Mouse (Mus musculus): Measurements from ENCODE around the gene Ccpg1os. TPM values are rescaled to one million over a fixed set of nuclear protein-coding genes. Genes with fewer than 3 reads are reported as not detected.

Gene Ccpg1os
- polyA plus RNA-seq, 1 experiment from 2014 or later = 28.2 TPM

DNA sequence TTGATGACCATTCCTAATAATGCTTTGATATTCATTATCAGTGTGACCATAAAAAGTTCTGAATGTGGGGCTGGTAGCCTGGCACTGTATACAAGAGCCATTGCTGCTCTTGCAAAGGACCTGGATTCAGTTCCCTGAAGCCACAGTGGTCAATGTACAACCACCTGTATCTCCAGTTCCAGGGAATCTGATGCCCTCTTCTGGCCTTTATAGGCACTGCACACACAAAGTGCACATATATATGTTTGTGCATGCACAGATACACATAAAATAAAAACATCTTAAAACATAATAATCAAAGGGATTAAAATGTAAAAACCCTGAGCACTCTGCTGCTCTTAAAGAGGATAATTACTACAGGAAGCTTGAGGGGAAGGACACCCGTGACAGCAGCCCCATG is 38.2 kb downstream of the Ccpg1os start:
- no peak for DNase-seq (ENCODE audit: low spot score)
- 100% methylated on average over 1 of the region's 1 CpGs for WGBS
- no peak overlapping the region for H3K27ac ChIP-seq (ENCODE audit: low read depth, low read length)
- H3K4me3 ChIP-seq (ENCODE audit: low read depth, low read length) = no peak overlapping the region
- H3K9me3 ChIP-seq (replicated peaks; ENCODE audit: control insufficient read depth, low read length) = peaks cover 5% of the 10 kb centered on the region; the same call in 1 of the 2 replicates
- ATAC-seq = no peak
- H3K4me2 ChIP-seq (ENCODE audit: low read length) = no peak overlapping the region
- H3K4me1 ChIP-seq (ENCODE audit: control insufficient read depth, insufficient read depth, low read length) = no peaks in the 10 kb centered on the region
- no peaks in the 10 kb centered on the region for H3K27me3 ChIP-seq (replicated peaks; ENCODE audit: control insufficient read depth, insufficient read depth, low read length)
- peaks cover 24% of the 10 kb centered on the region for H3K36me3 ChIP-seq (ENCODE audit: control insufficient read depth, insufficient read depth, low read length)
- no peak overlapping the region for H3K9ac ChIP-seq (ENCODE audit: low read length)

- Histone ChIP-seq H3K9me3 (replicated peaks; ENCODE audit: control insufficient read depth, low read length) (peaks cover 5% of the 10 kb centered on the region; the same call in 1 of the 2 replicates), H3K27ac (ENCODE audit: low read depth, low read length) (no peak overlapping the region), H3K4me2 (ENCODE audit: low read length) (no peak overlapping the region), H3K4me3 (ENCODE audit: low read depth, low read length) (no peak overlapping the region), H3K36me3 (ENCODE audit: control insufficient read depth, insufficient read depth, low read length) (peaks cover 24% of the 10 kb centered on the region), H3K4me1 (ENCODE audit: control insufficient read depth, insufficient read depth, low read length) (no peaks in the 10 kb centered on the region), H3K9ac (ENCODE audit: low read length) (no peak overlapping the region), H3K27me3 (replicated peaks; ENCODE audit: control insufficient read depth, insufficient read depth, low read length) (no peaks in the 10 kb centered on the region)
- WGBS = 92% methylated on average over 13 of the region's 13 CpGs
- no peak for DNase-seq (ENCODE audit: low spot score)
- no peak for ATAC-seq
Observed at GRCm38 (mm10) chr9:72944286-72944685, 40.9 kb downstream of the Ccpg1os start.

- Histone ChIP-seq H3K9me3 (replicated peaks; ENCODE audit: control insufficient read depth, low read length) (peaks cover 5% of the 10 kb centered on the region; the same call in 1 of the 2 replicates), H3K4me3 (ENCODE audit: low read depth, low read length) (no peak overlapping the region), H3K27ac (ENCODE audit: low read depth, low read length) (no peak overlapping the region), H3K9ac (ENCODE audit: low read length) (no peak overlapping the region), H3K4me2 (ENCODE audit: low read length) (no peak overlapping the region), H3K36me3 (ENCODE audit: control insufficient read depth, insufficient read depth, low read length) (peaks cover 24% of the 10 kb centered on the region), H3K27me3 (replicated peaks; ENCODE audit: control insufficient read depth, insufficient read depth, low read length) (no peaks in the 10 kb centered on the region), H3K4me1 (ENCODE audit: control insufficient read depth, insufficient read depth, low read length) (no peaks in the 10 kb centered on the region)
- no peak for DNase-seq (ENCODE audit: low spot score)
- ATAC-seq = no peak
- WGBS = 60% methylated on average over 3 of the region's 3 CpGs
Observed at GRCm38 (mm10) chr9:72943424-72943823, 41.8 kb downstream of the Ccpg1os start.

DNA sequence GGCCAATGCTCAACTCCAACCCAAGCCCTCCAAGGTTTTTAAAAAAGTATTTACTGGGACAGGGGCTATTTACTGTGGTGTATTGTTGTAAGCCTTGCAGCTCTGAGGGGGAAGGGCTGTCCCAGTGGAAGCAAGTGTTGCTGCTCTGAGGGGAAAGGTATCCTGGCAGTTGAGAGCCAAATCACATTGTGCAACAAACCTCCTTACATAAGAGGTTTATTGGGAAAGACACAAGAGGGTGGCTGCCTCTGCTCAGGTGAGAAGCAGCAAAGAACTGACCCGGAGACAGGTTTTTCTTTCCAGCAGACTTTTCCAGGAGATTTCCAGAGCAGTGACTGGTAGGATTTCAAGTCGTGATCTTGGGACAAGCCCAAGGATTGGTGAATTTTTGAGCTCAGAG is 48.9 kb downstream of the Ccpg1os start:
- ATAC-seq (no peak), DNase-seq (ENCODE audit: low spot score) (no peak)
- WGBS = 74% methylated on average over 2 of the region's 2 CpGs
- H3K27me3 ChIP-seq (replicated peaks; ENCODE audit: control insufficient read depth, insufficient read depth, low read length) = no peaks in the 10 kb centered on the region
- no peak overlapping the region for H3K4me2 ChIP-seq (ENCODE audit: low read length)
- H3K4me3 ChIP-seq (ENCODE audit: low read depth, low read length) = no peak overlapping the region
- no peaks in the 10 kb centered on the region for H3K36me3 ChIP-seq (ENCODE audit: control insufficient read depth, insufficient read depth, low read length)
- no peak overlapping the region for H3K9ac ChIP-seq (ENCODE audit: low read length)
- H3K9me3 ChIP-seq (replicated peaks; ENCODE audit: control insufficient read depth, low read length) = no peaks in the 10 kb centered on the region
- no peaks in the 10 kb centered on the region for H3K4me1 ChIP-seq (ENCODE audit: control insufficient read depth, insufficient read depth, low read length)
- no peak overlapping the region for H3K27ac ChIP-seq (ENCODE audit: low read depth, low read length)

- Histone ChIP-seq H3K4me1 (ENCODE audit: control insufficient read depth, insufficient read depth, low read length) (no peaks in the 10 kb centered on the region), H3K4me3 (ENCODE audit: low read depth, low read length) (no peak overlapping the region), H3K4me2 (ENCODE audit: low read length) (no peak overlapping the region), H3K27ac (ENCODE audit: low read depth, low read length) (no peak overlapping the region), H3K27me3 (replicated peaks; ENCODE audit: control insufficient read depth, insufficient read depth, low read length) (no peaks in the 10 kb centered on the region), H3K9me3 (replicated peaks; ENCODE audit: control insufficient read depth, low read length) (no peaks in the 10 kb centered on the region), H3K36me3 (ENCODE audit: control insufficient read depth, insufficient read depth, low read length) (no peaks in the 10 kb centered on the region), H3K9ac (ENCODE audit: low read length) (no peak overlapping the region)
- 88% methylated on average over 4 of the region's 4 CpGs for WGBS
- no peak for DNase-seq (ENCODE audit: low spot score)
- ATAC-seq = no peak
Observed at GRCm38 (mm10) chr9:72935309-72935708, 49.9 kb downstream of the Ccpg1os start.

- Histone ChIP-seq H3K9me3 (replicated peaks; ENCODE audit: control insufficient read depth, low read length) (no peaks in the 10 kb centered on the region), H3K9ac (ENCODE audit: low read length) (no peak overlapping the region), H3K27ac (ENCODE audit: low read depth, low read length) (no peak overlapping the region), H3K4me3 (ENCODE audit: low read depth, low read length) (no peak overlapping the region), H3K4me1 (ENCODE audit: control insufficient read depth, insufficient read depth, low read length) (0 out of 2 replicates have a peak, but pooled peaks cover 6% of the 10 kb centered on the region), H3K4me2 (ENCODE audit: low read length) (no peak overlapping the region), H3K27me3 (replicated peaks; ENCODE audit: control insufficient read depth, insufficient read depth, low read length) (no peaks in the 10 kb centered on the region), H3K36me3 (ENCODE audit: control insufficient read depth, insufficient read depth, low read length) (0 out of 2 replicates have a peak, but pooled peaks cover 3% of the 10 kb centered on the region)
- no peak for ATAC-seq
- WGBS = 78% methylated on average over 13 of the region's 13 CpGs
- DNase-seq (ENCODE audit: low spot score) = peak; percentile 23
Observed at GRCm38 (mm10) chr9:72931166-72931790, 53.9 kb downstream of the Ccpg1os start.

Small RNA genes lying within 50 kb of the gene (microRNA-seq; reads per million reads assigned to microRNA genes)
- not detected for gene Gm27353

Other genes with a start within 250 kb of the Ccpg1os start
- 0.36 TPM in 2 replicates for gene Prtg, start 178.5 kb downstream of the Ccpg1os start, polyA plus RNA-seq (2014; fragmentation: Nextera tagmentation; extraction: Ambion mirVana)
- 10.8 and 13.8 TPM in 2 replicates for gene Pygo1, start 59.7 kb downstream of the Ccpg1os start, polyA plus RNA-seq (2014; fragmentation: Nextera tagmentation; extraction: Ambion mirVana)
- 2.1 and 2.3 TPM in 2 replicates for gene Dyx1c1, start 26.6 kb downstream of the Ccpg1os start, polyA plus RNA-seq (2014; fragmentation: Nextera tagmentation; extraction: Ambion mirVana)
- gene Gm44503, start 26.5 kb downstream of the Ccpg1os start, polyA plus RNA-seq (2014; fragmentation: Nextera tagmentation; extraction: Ambion mirVana) = not detected in 2 replicates
- 29.5 and 39.8 TPM in 2 replicates for gene Ccpg1, start within 50 bp of the Ccpg1os start, polyA plus RNA-seq (2014; fragmentation: Nextera tagmentation; extraction: Ambion mirVana)
- 11.1 and 12.7 TPM in 2 replicates for gene Pigb, start 55.0 kb upstream of the Ccpg1os start, polyA plus RNA-seq (2014; fragmentation: Nextera tagmentation; extraction: Ambion mirVana)
- 0.51 and 0.69 TPM in 2 replicates for gene Rab27a, start 59.5 kb upstream of the Ccpg1os start, polyA plus RNA-seq (2014; fragmentation: Nextera tagmentation; extraction: Ambion mirVana)
- not detected in 2 replicates for gene Khdc3, start 116.5 kb upstream of the Ccpg1os start, polyA plus RNA-seq (2014; fragmentation: Nextera tagmentation; extraction: Ambion mirVana)
- not detected in 2 replicates for gene Gm20509, start 117.1 kb upstream of the Ccpg1os start, polyA plus RNA-seq (2014; fragmentation: Nextera tagmentation; extraction: Ambion mirVana)
- gene Rsl24d1, start 128.0 kb upstream of the Ccpg1os start, polyA plus RNA-seq (2014; fragmentation: Nextera tagmentation; extraction: Ambion mirVana) = 135 and 138 TPM in 2 replicates